Mouse (Mus musculus) E14TG2a.4 (cell line): ENCODE results near the gene Irf2bp2.

Source experiments
- H3K27me3 ChIP-seq: 2 replicates; pipeline ENCODE4 v1.6.1; 2014; ENCODE audit warnings: low read length, control low read depth; ENCODE audit not compliant: insufficient read depth
- H3K36me3 ChIP-seq: 2 replicates; pipeline ENCODE4 v1.6.1; 2014; ENCODE audit warnings: low read length, control low read depth; ENCODE audit not compliant: insufficient read depth
- H3K4me1 ChIP-seq: replicated peaks from 2 replicates; pipeline ENCODE4 v1.6.1; 2014; ENCODE audit warnings: low read depth, low read length, control low read depth
- H3K4me3 ChIP-seq: replicated peaks from 2 replicates; pipeline ENCODE4 v1.5.1; 2014; ENCODE audit warnings: mild to moderate bottlenecking, low read length
- H3K9me3 ChIP-seq: 2 replicates; pipeline ENCODE4 v1.6.1; 2014; ENCODE audit warnings: low read length, control low read depth
- CTCF ChIP-seq: conservative IDR thresholded peaks from 2 replicates; pipeline ENCODE4 v1.5.1; 2014; ENCODE audit warnings: low read length
- NANOG ChIP-seq: IDR thresholded peaks from 2 replicates; pipeline ENCODE4 v1.6.1; 2014; ENCODE audit warnings: borderline replicate concordance, low read length, mixed read lengths
- POU5F1 ChIP-seq: IDR thresholded peaks from 2 replicates; pipeline ENCODE4 v1.6.1; 2014; ENCODE audit warnings: low read length, borderline replicate concordance

Irf2bp2 gene

GRCm38 (mm10) chr8:126586101-126586500, 7.7 kb downstream of the Irf2bp2 start:
- H3K36me3 ChIP-seq: peaks cover 49% of the 10 kb centered on the region
- peaks cover 9% of the 10 kb centered on the region; the same call in 1 of the 2 replicates for H3K27me3 ChIP-seq
- peaks cover 81% of the 10 kb centered on the region for H3K4me1 ChIP-seq
- H3K4me3 ChIP-seq: no peak overlapping the region
- TF ChIP-seq CTCF (no peak), NANOG (no peak), POU5F1 (no peak)
- H3K9me3 ChIP-seq: no peaks in the 10 kb centered on the region

GRCm38 (mm10) chr8:126585561-126586031, 8.2 kb downstream of the Irf2bp2 start:
- H3K4me3 ChIP-seq: no peak overlapping the region
- H3K4me1 ChIP-seq: peaks cover 79% of the 10 kb centered on the region
- peaks cover 45% of the 10 kb centered on the region for H3K36me3 ChIP-seq
- H3K9me3 ChIP-seq: no peaks in the 10 kb centered on the region
- H3K27me3 ChIP-seq: peaks cover 9% of the 10 kb centered on the region; the same call in 1 of the 2 replicates
- TF ChIP-seq NANOG (no peak), CTCF (no peak), POU5F1 (no peak)

GRCm38 (mm10) chr8:126584844-126585231, 8.9 kb downstream of the Irf2bp2 start:
- Histone ChIP-seq H3K4me1 (peaks cover 72% of the 10 kb centered on the region), H3K27me3 (peaks cover 9% of the 10 kb centered on the region; the same call in 1 of the 2 replicates), H3K9me3 (peaks cover 4% of the 10 kb centered on the region; the same call in 1 of the 2 replicates), H3K36me3 (peaks cover 38% of the 10 kb centered on the region), H3K4me3 (peak overlapping the region; percentile 78)
- TF ChIP-seq POU5F1 (no peak), NANOG (no peak), CTCF (no peak)

- no peak for TF ChIP-seq POU5F1
- no peak for TF ChIP-seq CTCF
- TF ChIP-seq NANOG: no peak
- peaks cover 65% of the 10 kb centered on the region for H3K4me1 ChIP-seq
- peaks cover 4% of the 10 kb centered on the region; the same call in 1 of the 2 replicates for H3K9me3 ChIP-seq
- peaks cover 9% of the 10 kb centered on the region; the same call in 1 of the 2 replicates for H3K27me3 ChIP-seq
- peak overlapping the region; percentile 78 for H3K4me3 ChIP-seq
- H3K36me3 ChIP-seq: peaks cover 31% of the 10 kb centered on the region
These were observed 9.6 kb downstream of the Irf2bp2 start for GRCm38 (mm10) chr8:126583971-126584843.

- H3K4me1 ChIP-seq: peaks cover 59% of the 10 kb centered on the region
- no peak overlapping the region for H3K4me3 ChIP-seq
These were observed 10.3 kb downstream of the Irf2bp2 start for GRCm38 (mm10) chr8:126583534-126583933.

GRCm38 (mm10) chr8:126583018-126583417, 10.8 kb downstream of the Irf2bp2 start:
- H3K27me3 ChIP-seq: peaks cover 9% of the 10 kb centered on the region; the same call in 1 of the 2 replicates
- peaks cover 54% of the 10 kb centered on the region for H3K4me1 ChIP-seq
- no peak overlapping the region for H3K4me3 ChIP-seq
- H3K9me3 ChIP-seq: peaks cover 4% of the 10 kb centered on the region; the same call in 1 of the 2 replicates
- H3K36me3 ChIP-seq: peaks cover 20% of the 10 kb centered on the region
- TF ChIP-seq POU5F1: no peak
- TF ChIP-seq NANOG: no peak
- TF ChIP-seq CTCF: no peak

More at GRCm38 (mm10) chr8:126583534-126583933, 10.3 kb downstream of the Irf2bp2 start:
- H3K36me3 ChIP-seq: peaks cover 25% of the 10 kb centered on the region
- no peak for TF ChIP-seq NANOG
- TF ChIP-seq CTCF: no peak
- no peak for TF ChIP-seq POU5F1
- H3K9me3 ChIP-seq: peaks cover 4% of the 10 kb centered on the region; the same call in 1 of the 2 replicates
- H3K27me3 ChIP-seq: peaks cover 9% of the 10 kb centered on the region; the same call in 1 of the 2 replicates

GRCm38 (mm10) chr8:126582509-126582908, 11.3 kb downstream of the Irf2bp2 start:
- Histone ChIP-seq H3K36me3 (peaks cover 15% of the 10 kb centered on the region), H3K4me3 (no peak overlapping the region), H3K27me3 (peaks cover 9% of the 10 kb centered on the region; the same call in 1 of the 2 replicates), H3K4me1 (peaks cover 48% of the 10 kb centered on the region), H3K9me3 (peaks cover 4% of the 10 kb centered on the region; the same call in 1 of the 2 replicates)
- TF ChIP-seq POU5F1 (no peak), CTCF (no peak), NANOG (no peak)

- H3K27me3 ChIP-seq: peaks cover 9% of the 10 kb centered on the region; the same call in 1 of the 2 replicates
- H3K36me3 ChIP-seq: peaks cover 9% of the 10 kb centered on the region
- TF ChIP-seq POU5F1 (no peak), CTCF (no peak), NANOG (no peak)
- H3K9me3 ChIP-seq: peaks cover 4% of the 10 kb centered on the region; the same call in 1 of the 2 replicates
- H3K4me3 ChIP-seq: no peak overlapping the region
- peaks cover 41% of the 10 kb centered on the region for H3K4me1 ChIP-seq
These were observed 12.1 kb downstream of the Irf2bp2 start for GRCm38 (mm10) chr8:126581662-126582061.
